Mouse (Mus musculus) mouse embryonic stem cell (cell line): ENCODE data around the gene Phactr1.
"Not testable (repeated sequence)": the region's sequence is repeated elsewhere in the genome, so short reads cannot be mapped to it uniquely, and the experiment has no call there.

Experiments
- in situ Hi-C, 2 experiments: fragments of 300-500 bp; cut with MboI; formaldehyde crosslinking; loops; 1 replicate in 1 of 2; 3 replicates in 1 of 2; pipeline ENCODE4 v1.14.3; 2019 to 2020; ENCODE audit warnings: low sequenced_read_pairs in 2 of 2, low pct_unique_long_range_greater_than_20kb in 1 of 2, mixed read lengths in 1 of 2; ENCODE audit not compliant: unreplicated experiment in 1 of 2

The Phactr1 gene

GRCm38 (mm10) chr13:42902859-42903258, 222.4 kb downstream of the Phactr1 start:
- in situ Hi-C loops = no loop called here

GRCm38 (mm10) chr13:42905818-42906217, 225.4 kb downstream of the Phactr1 start:
- in situ Hi-C loops = no loop called here

GRCm38 (mm10) chr13:42906990-42907389, 226.6 kb downstream of the Phactr1 start:
- in situ Hi-C loops = no loop called here

DNA sequence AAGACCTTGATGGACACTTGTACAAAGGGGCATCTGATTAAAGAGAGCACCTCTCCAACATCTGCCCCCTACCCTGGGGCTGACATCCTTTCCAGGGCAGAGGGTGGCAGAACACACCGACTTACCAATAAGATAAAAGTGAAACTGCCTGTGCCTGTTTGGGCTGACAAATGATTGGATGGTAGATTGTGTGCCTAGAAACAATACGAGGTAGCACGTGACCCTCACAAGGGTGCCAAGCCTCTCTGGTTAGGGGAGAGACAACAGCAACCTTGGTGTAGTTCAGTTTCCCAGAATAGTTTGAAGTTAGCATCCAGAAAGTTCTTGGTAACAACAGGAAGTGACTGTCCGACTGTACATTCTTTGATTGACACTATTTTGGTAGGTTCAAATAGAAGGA, 234.7 kb downstream of the Phactr1 start:
- in situ Hi-C loops = no loop called here

- in situ Hi-C loops = no loop called here
Observed at GRCm38 (mm10) chr13:42915851-42916193, 235.4 kb downstream of the Phactr1 start.

- in situ Hi-C loops = no loop called here
Observed at GRCm38 (mm10) chr13:42916194-42917033, 236.0 kb downstream of the Phactr1 start.

DNA sequence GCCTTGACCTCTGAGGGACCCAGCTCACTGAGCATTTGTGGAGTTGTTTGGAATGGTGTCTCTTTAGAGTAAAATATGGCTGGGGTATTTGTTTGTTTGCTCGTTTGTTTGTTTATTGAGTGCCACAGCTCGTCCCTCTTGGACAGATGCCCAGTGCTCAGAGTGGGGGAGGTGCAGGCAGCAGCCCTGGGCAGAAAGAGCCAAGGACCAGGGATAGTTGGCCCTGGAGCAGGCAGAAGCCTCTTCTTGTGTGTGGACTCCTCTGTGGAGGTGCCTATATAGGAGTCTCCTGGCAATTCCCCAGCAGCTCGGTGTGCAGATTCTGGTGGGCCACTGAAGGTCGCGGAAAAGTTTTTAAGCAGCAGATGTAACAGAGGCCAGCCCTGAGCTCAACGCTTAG, 236.8 kb downstream of the Phactr1 start:
- in situ Hi-C loops = no loop called here

DNA sequence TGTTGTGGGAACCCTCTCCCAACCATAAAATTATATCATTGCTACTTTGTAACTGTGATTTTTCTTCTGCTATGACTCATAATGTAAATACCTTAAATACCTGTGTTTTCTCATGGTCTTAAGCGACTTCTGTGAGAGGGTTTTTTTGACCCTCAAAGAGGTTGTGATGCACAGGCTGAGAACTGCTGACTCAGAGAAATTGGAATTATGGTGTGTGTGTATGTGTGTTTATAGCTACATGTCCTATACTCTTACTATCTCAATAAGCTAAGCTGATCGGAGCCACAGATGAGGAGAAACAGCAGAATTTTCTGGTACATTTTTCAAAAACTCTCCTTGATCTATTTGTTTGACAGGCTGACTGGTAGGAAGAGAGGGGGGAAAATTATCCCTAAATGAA, 239.6 kb downstream of the Phactr1 start:
- in situ Hi-C loops = no loop called here

- in situ Hi-C loops = no loop called here
Observed at GRCm38 (mm10) chr13:42921769-42922450, 241.5 kb downstream of the Phactr1 start.

DNA sequence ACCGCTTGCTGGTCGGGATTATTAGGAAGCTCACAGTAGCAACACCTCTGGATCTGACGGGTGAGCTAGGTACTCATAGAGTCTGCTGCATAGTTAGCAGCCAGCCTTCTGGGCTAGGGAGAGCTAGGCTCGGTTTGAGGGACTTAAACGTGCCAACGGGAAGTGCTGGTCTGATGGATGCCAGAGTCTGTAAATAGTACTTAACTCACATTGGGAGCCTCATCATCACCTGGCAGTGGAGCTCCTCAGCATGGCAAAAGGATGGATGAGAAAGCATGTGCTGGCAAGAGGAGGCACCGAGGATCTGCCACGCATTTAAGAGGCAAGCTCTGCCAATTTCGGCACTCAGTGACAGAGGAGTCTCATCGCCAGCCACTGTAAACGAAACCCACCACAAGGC, 247.4 kb downstream of the Phactr1 start:
- in situ Hi-C loops = no loop called here

GRCm38 (mm10) chr13:42929529-42930235, 249.3 kb downstream of the Phactr1 start:
- in situ Hi-C loops = no loop called here

DNA sequence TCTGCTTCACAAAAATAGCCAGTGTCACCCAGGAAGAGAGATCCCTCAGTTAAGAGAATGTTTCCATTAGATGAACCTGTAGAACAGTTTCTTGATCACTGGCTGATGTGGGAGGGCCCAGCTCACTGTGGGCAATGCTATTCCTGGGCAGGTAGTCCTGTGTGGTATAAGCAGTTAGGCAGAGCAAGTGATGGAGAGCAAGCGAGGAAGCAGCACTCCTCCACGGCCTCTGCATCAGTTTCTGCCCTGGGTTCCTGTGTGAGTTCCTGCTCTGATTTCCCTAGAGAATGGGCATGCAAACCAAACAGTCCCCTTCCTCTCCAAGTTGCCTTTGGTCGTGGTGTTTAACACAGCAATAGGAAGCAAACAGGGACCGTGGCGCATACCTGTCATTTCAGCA, 251.6 kb downstream of the Phactr1 start:
- in situ Hi-C loops = no loop called here

DNA sequence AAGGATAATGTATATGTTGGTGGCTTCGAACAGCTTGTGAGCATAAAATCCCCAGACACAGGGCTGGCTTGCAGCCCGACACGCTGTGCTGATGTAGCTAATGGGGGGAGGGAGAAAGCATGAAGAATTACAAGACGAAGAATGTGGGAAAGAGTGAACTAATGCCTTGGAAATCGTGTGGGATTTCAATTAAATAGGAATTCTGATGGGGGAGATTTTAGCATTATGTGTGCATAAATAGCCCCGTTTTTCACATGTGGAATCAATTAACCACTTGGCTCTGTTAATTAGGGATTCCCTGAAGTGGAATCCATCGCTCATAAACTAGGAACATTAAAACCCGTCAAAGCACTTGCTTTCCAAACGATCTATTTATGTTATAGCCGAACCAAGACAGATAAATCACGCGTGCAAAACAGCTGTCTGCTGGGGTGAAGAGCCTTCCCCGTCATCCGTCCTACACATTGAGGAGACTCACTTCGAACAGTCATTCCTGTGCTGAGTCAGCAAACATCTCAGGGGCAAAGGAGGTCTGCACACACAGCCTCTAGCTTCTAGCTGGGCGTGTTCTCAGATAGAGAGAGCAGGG, 254.2 kb downstream of the Phactr1 start:
- in situ Hi-C loops = no loop called here

DNA sequence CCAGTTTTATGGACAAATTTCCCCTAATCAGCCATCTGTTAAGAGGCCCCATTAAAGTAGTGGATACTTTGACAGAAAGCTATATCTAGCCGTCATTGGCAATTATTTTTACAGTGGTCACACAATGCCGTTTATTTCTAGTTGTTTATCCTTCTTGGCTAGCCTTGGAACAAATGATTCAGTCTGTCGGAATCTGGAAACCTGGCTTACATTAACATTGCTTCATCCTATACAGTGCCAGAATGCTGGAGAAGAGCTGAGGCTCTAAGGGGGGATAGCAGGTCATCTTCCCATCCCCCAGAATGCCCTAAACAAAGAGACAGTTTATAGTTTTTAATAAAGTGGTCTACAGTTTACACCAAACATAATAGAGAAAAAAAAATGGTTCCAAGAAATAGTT, 257.4 kb downstream of the Phactr1 start:
- in situ Hi-C loops = no loop called here

DNA sequence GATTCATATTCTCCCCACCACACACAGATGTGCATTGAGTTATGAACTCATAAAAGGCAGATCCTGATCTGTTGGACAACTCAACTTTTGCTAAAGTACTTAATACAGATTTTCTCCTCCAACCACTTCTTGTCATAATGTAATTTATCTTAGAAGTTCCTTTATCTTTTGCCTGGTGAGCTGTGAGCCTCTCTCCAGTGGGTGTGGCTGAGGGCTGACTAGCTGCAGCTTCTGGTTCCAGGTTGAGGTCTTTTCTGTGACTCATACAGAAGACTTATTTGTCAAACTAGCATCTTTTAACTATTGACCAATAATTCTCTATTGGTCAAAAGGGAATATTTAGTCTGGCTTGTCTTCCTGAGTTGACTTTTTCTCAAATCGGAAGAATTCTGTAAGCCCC, 257.9 kb downstream of the Phactr1 start:
- in situ Hi-C loops = no loop called here

- in situ Hi-C loops = no loop called here
Observed at GRCm38 (mm10) chr13:42940271-42940670, 259.8 kb downstream of the Phactr1 start.

GRCm38 (mm10) chr13:42944106-42944505, 263.7 kb downstream of the Phactr1 start:
- in situ Hi-C loops = no loop called here

- in situ Hi-C loops = not testable (repeated sequence)
Observed at GRCm38 (mm10) chr13:42945201-42945600, 264.8 kb downstream of the Phactr1 start.

- in situ Hi-C loops = no loop called here
Observed at GRCm38 (mm10) chr13:42948717-42949265, 268.4 kb downstream of the Phactr1 start.
